Mouse (Mus musculus): ENCODE data around the gene Rrbp1. TPM values are rescaled to one million over a fixed set of nuclear protein-coding genes. Genes with fewer than 3 reads are reported as not detected.

The Rrbp1 gene
- polyA plus RNA-seq, 1 experiment from 2014 or later, result 78.3 TPM

DNA sequence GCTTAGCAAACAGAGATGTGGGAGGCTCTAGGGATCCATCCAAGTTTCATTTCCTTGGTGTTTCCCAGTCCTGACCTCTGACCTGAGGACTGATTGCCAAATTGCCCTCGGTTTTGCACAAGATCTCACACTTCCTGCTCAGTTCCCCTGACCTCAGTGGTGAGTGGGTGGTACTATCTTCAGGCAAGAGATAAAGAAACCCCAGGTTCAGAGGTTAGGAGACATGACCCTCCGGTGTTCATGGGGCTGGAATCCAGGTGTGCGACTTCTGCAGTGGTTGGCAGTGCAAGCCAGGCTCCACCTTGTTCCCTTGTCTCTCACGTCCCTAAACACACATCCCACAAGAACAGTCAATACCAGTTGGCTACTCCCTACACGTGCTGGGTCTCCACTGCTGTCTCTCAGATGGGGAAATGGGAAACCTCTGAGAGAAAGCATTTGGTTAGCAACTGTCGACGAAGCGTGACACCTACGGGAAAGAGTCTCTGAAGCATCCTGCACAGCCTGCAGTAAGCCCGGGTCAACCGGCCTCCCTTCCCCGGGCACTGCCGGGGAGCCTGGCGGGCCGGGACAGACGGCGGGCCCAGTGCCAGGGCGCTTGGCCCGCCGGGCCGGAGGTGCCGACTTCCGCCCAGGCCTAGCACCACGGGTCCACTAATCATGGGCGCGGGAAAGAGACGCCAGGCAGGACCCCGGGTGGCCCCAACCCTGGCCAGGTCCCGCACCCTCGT lies 1.3 kb downstream of the Rrbp1 start:
- Histone ChIP-seq H3K4me2 (ENCODE audit: low read depth, low read length) (peak overlapping the region; percentile 63), H3K27me3 (ENCODE audit: control insufficient read depth, insufficient read depth, low read depth, low read length) (no peaks in the 10 kb centered on the region), H3K4me3 (ENCODE audit: low read length) (peak overlapping the region; percentile 80), H3K36me3 (ENCODE audit: control insufficient read depth, insufficient read depth, low read length) (no peaks in the 10 kb centered on the region), H3K4me1 (replicated peaks; ENCODE audit: control insufficient read depth, insufficient read depth, low read length) (peaks cover 38% of the 10 kb centered on the region), H3K27ac (ENCODE audit: low read length) (peak overlapping the region; percentile 94), H3K9me3 (ENCODE audit: control insufficient read depth, low read length) (no peaks in the 10 kb centered on the region), H3K9ac (ENCODE audit: low read length) (peak overlapping the region; percentile 95)
- peak; percentile 13; the same call in 1 of the 2 replicates for ATAC-seq (ENCODE audit: low read depth)
- 1% methylated on average over 30 of the region's 30 CpGs for WGBS

DNA sequence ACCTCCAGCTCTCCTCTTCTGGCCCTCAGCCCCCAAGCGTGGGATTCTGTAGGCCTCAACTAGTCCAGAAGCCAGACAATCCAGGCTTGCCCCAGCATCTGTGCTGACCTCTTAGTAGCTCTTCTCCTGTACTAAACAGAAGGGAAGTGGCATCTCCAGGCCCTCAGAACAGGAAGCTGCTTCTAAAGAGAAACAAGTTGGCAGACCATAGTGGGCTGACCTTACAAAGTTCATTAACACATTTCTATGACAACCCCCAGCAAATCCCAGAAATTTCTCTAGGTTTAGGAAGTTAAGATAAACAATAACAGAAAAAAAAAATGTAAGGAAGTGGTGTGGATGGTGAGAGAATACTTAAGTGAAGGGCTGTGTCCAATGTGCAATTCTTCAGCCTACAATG lies 2.0 kb downstream of the Rrbp1 start:
- peak overlapping the region; percentile 80 for H3K4me3 ChIP-seq (ENCODE audit: low read length)
- H3K27me3 ChIP-seq (ENCODE audit: control insufficient read depth, insufficient read depth, low read depth, low read length), result no peaks in the 10 kb centered on the region
- no peaks in the 10 kb centered on the region for H3K9me3 ChIP-seq (ENCODE audit: control insufficient read depth, low read length)
- no peak for ATAC-seq (ENCODE audit: low read depth)
- peak overlapping the region; percentile 63 for H3K4me2 ChIP-seq (ENCODE audit: low read depth, low read length)
- no peaks in the 10 kb centered on the region for H3K36me3 ChIP-seq (ENCODE audit: control insufficient read depth, insufficient read depth, low read length)
- H3K27ac ChIP-seq (ENCODE audit: low read length), result peak overlapping the region; percentile 94
- 64% methylated on average over 1 of the region's 1 CpGs for WGBS
- H3K4me1 ChIP-seq (replicated peaks; ENCODE audit: control insufficient read depth, insufficient read depth, low read length), result peaks cover 43% of the 10 kb centered on the region
- peak overlapping the region; percentile 20 for H3K9ac ChIP-seq (ENCODE audit: low read length)

- ATAC-seq (ENCODE audit: low read depth), result no peak
- no peaks in the 10 kb centered on the region for H3K9me3 ChIP-seq (ENCODE audit: control insufficient read depth, low read length)
- H3K4me2 ChIP-seq (ENCODE audit: low read depth, low read length), result no peak overlapping the region
- no peaks in the 10 kb centered on the region for H3K36me3 ChIP-seq (ENCODE audit: control insufficient read depth, insufficient read depth, low read length)
- no peak overlapping the region for H3K4me3 ChIP-seq (ENCODE audit: low read length)
- no peak overlapping the region for H3K9ac ChIP-seq (ENCODE audit: low read length)
- H3K27ac ChIP-seq (ENCODE audit: low read length), result no peak overlapping the region
- H3K4me1 ChIP-seq (replicated peaks; ENCODE audit: control insufficient read depth, insufficient read depth, low read length), result peaks cover 54% of the 10 kb centered on the region
- H3K27me3 ChIP-seq (ENCODE audit: control insufficient read depth, insufficient read depth, low read depth, low read length), result no peaks in the 10 kb centered on the region
- 64% methylated on average over 4 of the region's 4 CpGs for WGBS
Observed at GRCm38 (mm10) chr2:144007211-144007610, 3.9 kb downstream of the Rrbp1 start.

- Histone ChIP-seq H3K36me3 (ENCODE audit: control insufficient read depth, insufficient read depth, low read length) (no peaks in the 10 kb centered on the region), H3K9me3 (ENCODE audit: control insufficient read depth, low read length) (no peaks in the 10 kb centered on the region), H3K9ac (ENCODE audit: low read length) (no peak overlapping the region), H3K27ac (ENCODE audit: low read length) (no peak overlapping the region), H3K4me1 (replicated peaks; ENCODE audit: control insufficient read depth, insufficient read depth, low read length) (peaks cover 54% of the 10 kb centered on the region), H3K27me3 (ENCODE audit: control insufficient read depth, insufficient read depth, low read depth, low read length) (no peaks in the 10 kb centered on the region), H3K4me2 (ENCODE audit: low read depth, low read length) (no peak overlapping the region), H3K4me3 (ENCODE audit: low read length) (no peak overlapping the region)
- no peak for ATAC-seq (ENCODE audit: low read depth)
- 66% methylated on average over 6 of the region's 6 CpGs for WGBS
Observed at GRCm38 (mm10) chr2:144006686-144007085, 4.4 kb downstream of the Rrbp1 start.

GRCm38 (mm10) chr2:144005166-144005955 lies 5.7 kb downstream of the Rrbp1 start:
- peaks cover 54% of the 10 kb centered on the region for H3K4me1 ChIP-seq (replicated peaks; ENCODE audit: control insufficient read depth, insufficient read depth, low read length)
- no peak overlapping the region for H3K9ac ChIP-seq (ENCODE audit: low read length)
- H3K4me2 ChIP-seq (ENCODE audit: low read depth, low read length), result no peak overlapping the region
- ATAC-seq (ENCODE audit: low read depth), result peak; percentile 31
- 50% methylated on average over 6 of the region's 6 CpGs for WGBS
- peak overlapping the region; percentile 26; the same call in 1 of the 2 replicates for H3K27ac ChIP-seq (ENCODE audit: low read length)
- H3K36me3 ChIP-seq (ENCODE audit: control insufficient read depth, insufficient read depth, low read length), result no peaks in the 10 kb centered on the region
- no peaks in the 10 kb centered on the region for H3K27me3 ChIP-seq (ENCODE audit: control insufficient read depth, insufficient read depth, low read depth, low read length)
- no peak overlapping the region for H3K4me3 ChIP-seq (ENCODE audit: low read length)
- H3K9me3 ChIP-seq (ENCODE audit: control insufficient read depth, low read length), result no peaks in the 10 kb centered on the region

DNA sequence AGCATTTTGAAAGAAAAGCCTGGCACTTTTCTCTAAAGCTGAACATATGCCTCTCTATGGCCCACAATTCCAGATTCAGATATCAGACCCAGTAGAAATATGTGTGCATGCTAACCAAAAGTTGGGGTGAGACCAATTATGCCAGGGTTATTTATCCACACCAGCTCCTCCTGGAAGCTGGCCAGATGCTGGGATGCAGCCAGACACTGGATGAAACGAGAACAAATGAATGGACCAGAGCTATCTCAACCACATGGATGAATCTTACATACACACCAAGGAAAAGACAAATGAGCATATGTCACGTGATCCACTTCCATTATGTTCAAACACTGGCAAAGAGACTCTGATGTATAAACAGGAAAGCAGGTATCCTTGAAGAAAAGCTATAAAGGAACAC lies 7.5 kb downstream of the Rrbp1 start:
- ATAC-seq (ENCODE audit: low read depth), result 0 out of 2 replicates have a peak, but pooled peaks have one; percentile 16
- H3K9ac ChIP-seq (ENCODE audit: low read length), result no peak overlapping the region
- H3K4me2 ChIP-seq (ENCODE audit: low read depth, low read length), result no peak overlapping the region
- H3K4me1 ChIP-seq (replicated peaks; ENCODE audit: control insufficient read depth, insufficient read depth, low read length), result peaks cover 44% of the 10 kb centered on the region
- H3K9me3 ChIP-seq (ENCODE audit: control insufficient read depth, low read length), result no peaks in the 10 kb centered on the region
- no peak overlapping the region for H3K4me3 ChIP-seq (ENCODE audit: low read length)
- H3K27ac ChIP-seq (ENCODE audit: low read length), result no peak overlapping the region
- H3K36me3 ChIP-seq (ENCODE audit: control insufficient read depth, insufficient read depth, low read length), result no peaks in the 10 kb centered on the region; the same call in 1 of the 2 replicates
- 23% methylated on average over 2 of the region's 2 CpGs for WGBS
- no peaks in the 10 kb centered on the region for H3K27me3 ChIP-seq (ENCODE audit: control insufficient read depth, insufficient read depth, low read depth, low read length)

DNA sequence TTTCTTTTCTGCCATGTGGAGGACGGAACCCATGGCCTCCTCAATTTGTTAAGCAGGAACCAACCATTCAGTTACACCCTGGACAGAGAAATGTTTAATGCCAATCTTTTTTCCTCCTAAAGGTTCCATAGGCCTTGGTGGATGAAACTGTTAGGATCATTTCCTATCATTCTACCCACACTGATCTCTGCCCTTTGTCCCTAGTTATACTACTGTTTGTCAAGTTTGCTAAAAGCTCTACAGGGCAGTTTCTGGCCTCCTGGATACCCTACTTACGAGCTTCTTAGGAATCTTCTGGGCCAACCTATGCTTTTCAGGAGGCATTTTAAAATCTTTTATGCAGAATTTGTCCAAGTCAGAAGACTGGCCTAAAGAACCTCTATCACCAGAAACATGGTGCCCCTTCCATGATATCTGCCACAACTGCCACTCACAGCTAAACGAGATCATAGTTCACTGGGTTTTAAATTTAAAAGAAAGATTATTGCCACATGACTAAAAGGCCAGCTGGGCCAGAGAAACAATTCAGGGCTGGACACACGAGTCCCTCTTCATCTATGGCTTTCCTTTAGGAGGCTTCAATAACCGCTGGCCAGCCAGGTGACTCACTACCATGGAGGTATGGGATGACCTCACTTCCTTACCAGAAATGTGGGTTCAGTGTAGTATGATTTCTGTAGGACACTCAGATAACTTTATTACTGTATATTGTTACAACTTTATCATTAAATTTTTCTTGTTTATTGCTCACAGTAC lies 8.7 kb downstream of the Rrbp1 start:
- 81% methylated on average over 5 of the region's 5 CpGs for WGBS
- Histone ChIP-seq H3K9ac (ENCODE audit: low read length) (no peak overlapping the region), H3K4me2 (ENCODE audit: low read depth, low read length) (no peak overlapping the region), H3K9me3 (ENCODE audit: control insufficient read depth, low read length) (no peaks in the 10 kb centered on the region), H3K4me3 (ENCODE audit: low read length) (no peak overlapping the region), H3K4me1 (replicated peaks; ENCODE audit: control insufficient read depth, insufficient read depth, low read length) (peaks cover 42% of the 10 kb centered on the region), H3K27ac (ENCODE audit: low read length) (no peak overlapping the region), H3K27me3 (ENCODE audit: control insufficient read depth, insufficient read depth, low read depth, low read length) (no peaks in the 10 kb centered on the region), H3K36me3 (ENCODE audit: control insufficient read depth, insufficient read depth, low read length) (no peaks in the 10 kb centered on the region; the same call in 1 of the 2 replicates)
- no peak for ATAC-seq (ENCODE audit: low read depth)

GRCm38 (mm10) chr2:143992977-143993376 lies 18.1 kb downstream of the Rrbp1 start:
- Histone ChIP-seq H3K9ac (ENCODE audit: low read length) (no peak overlapping the region), H3K9me3 (ENCODE audit: control insufficient read depth, low read length) (no peaks in the 10 kb centered on the region), H3K36me3 (ENCODE audit: control insufficient read depth, insufficient read depth, low read length) (no peaks in the 10 kb centered on the region; the same call in 1 of the 2 replicates), H3K4me3 (ENCODE audit: low read length) (no peak overlapping the region), H3K27ac (ENCODE audit: low read length) (no peak overlapping the region), H3K4me2 (ENCODE audit: low read depth, low read length) (no peak overlapping the region), H3K4me1 (replicated peaks; ENCODE audit: control insufficient read depth, insufficient read depth, low read length) (peaks cover 13% of the 10 kb centered on the region), H3K27me3 (ENCODE audit: control insufficient read depth, insufficient read depth, low read depth, low read length) (no peaks in the 10 kb centered on the region)
- 94% methylated on average over 1 of the region's 1 CpGs for WGBS
- ATAC-seq (ENCODE audit: low read depth), result no peak

All from lung, embryonic 16.5 days (tissue).